Mouse (Mus musculus) liver, embryonic 13.5 days (tissue): ENCODE data around the gene Grk2. TPM values are rescaled to one million over a fixed set of nuclear protein-coding genes. Genes with fewer than 3 reads are reported as not detected.
"Not testable (repeated sequence)": the region's sequence is repeated elsewhere in the genome, so short reads cannot be mapped to it uniquely, and the experiment has no call there.

ENCODE experiments used
- ATAC-seq: fragments of 200-750 bp; cut with Nextera tagmentation; 2 replicates; pipeline ENCODE4 v1.8.0; 2017; ENCODE audit warnings: low read depth, mild to moderate bottlenecking, moderate number of reproducible peaks, moderate library complexity
- DNase-seq: peaks from one replicate; pipeline ENCODE4 v3.0.0; 2022
- H3K27ac ChIP-seq: fragments of 300-500 bp; sonication (generic); 2 replicates; pipeline ENCODE4 v1.5.1; 2015; ENCODE audit warnings: moderate library complexity, mild to moderate bottlenecking, inconsistent platforms
- H3K27me3 ChIP-seq: fragments of 300-500 bp; sonication (generic); 2 replicates; pipeline ENCODE4 v1.6.1; 2015; ENCODE audit warnings: mild to moderate bottlenecking, inconsistent platforms
- H3K36me3 ChIP-seq: fragments of 300-500 bp; sonication (generic); 2 replicates; pipeline ENCODE4 v1.6.1; 2015; ENCODE audit warnings: mild to moderate bottlenecking, inconsistent platforms
- H3K4me1 ChIP-seq: fragments of 300-500 bp; sonication (generic); replicated peaks from 2 replicates; pipeline ENCODE4 v1.6.1; 2015; ENCODE audit warnings: inconsistent platforms
- H3K4me2 ChIP-seq: fragments of 300-500 bp; sonication (generic); 2 replicates; pipeline ENCODE4 v1.6.1; 2015; ENCODE audit warnings: inconsistent platforms, mild to moderate bottlenecking, moderate library complexity
- H3K4me3 ChIP-seq: fragments of 300-500 bp; sonication (generic); replicated peaks from 2 replicates; pipeline ENCODE4 v1.5.1; 2015; ENCODE audit warnings: mild to moderate bottlenecking, inconsistent platforms
- H3K9ac ChIP-seq: fragments of 300-500 bp; sonication (generic); 2 replicates; pipeline ENCODE4 v1.6.1; 2015; ENCODE audit warnings: mild to moderate bottlenecking, inconsistent platforms
- H3K9me3 ChIP-seq: fragments of 300-500 bp; sonication (generic); replicated peaks from 2 replicates; pipeline ENCODE4 v1.6.1; 2016; ENCODE audit warnings: inconsistent platforms
- WGBS: fragments of 180-500 bp; shearing (Covaris S2); methylation state at CpG from one replicate; pipeline ENCODE4 v1.1.7; 2015; ENCODE audit not compliant: insufficient replicate concordance; 5-methylcytosine and 5-hydroxymethylcytosine counted together
- polyA plus RNA-seq: library from polyadenylated mRNA; unstranded; fragments of >200 nt; fragmentation: Nextera tagmentation; extraction: Ambion mirVana; gene quantifications from 2 replicates; pipeline ENCODE4 v1.2.1, GENCODE M21; 2015

Gene Grk2
- polyA plus RNA-seq, 1 experiment from 2014 or later, result 10.3 TPM

DNA sequence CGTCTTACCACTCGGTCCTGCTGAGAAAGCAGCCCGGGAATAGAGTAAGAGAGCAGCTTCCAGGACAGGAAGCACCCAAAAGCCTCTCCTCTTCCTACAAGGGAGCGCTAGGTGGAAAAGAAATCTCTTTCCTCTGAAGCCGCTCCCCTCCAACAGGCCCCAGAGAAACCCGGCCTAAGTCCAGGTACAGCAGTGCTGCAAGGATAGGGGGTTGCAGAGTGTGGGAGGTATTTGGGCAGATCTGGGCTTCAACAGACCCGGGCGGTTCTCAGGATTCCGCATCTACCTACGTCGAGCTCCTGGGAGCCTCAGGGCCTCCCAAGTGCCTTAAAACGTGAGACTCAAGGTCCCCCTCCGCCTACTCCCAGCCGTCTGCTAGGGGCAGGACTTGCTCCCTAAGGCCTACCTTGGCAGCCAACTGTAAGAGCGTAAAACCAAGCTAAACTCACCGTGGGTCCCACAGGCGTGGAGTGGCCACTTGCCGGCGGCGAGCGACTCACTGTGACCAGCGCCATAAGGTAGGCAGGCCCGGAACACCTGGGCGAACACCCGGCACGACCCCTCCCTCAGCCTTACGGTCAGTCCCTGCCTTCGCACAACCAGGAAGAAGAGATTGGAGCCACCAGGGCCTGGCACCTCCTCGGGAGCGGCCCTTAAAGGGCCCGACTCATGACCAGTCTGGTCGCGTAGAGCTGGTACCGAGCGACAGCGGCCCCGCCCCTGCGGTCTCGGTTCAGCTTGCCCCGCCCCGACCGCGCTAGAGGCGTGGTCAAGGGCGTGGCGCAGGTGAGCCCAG is 37.3 kb downstream of the Grk2 start, which contains the start of gene Ssh3:
TSS of gene Ssh3 (minus strand) at position 615 of the 796 bp plus-strand sequence.
- 12% methylated on average over 46 of the region's 46 CpGs for WGBS
- Histone ChIP-seq H3K9ac (peak within 1 kb of the TSS; percentile 45), H3K4me2 (peak within 1 kb of the TSS; percentile 67), H3K36me3 (no peaks in the 10 kb centered on the region), H3K27ac (no peak within 1 kb of the TSS), H3K4me3 (peak within 1 kb of the TSS; percentile 49), H3K9me3 (no peaks in the 10 kb centered on the region), H3K4me1 (peaks cover 16% of the 10 kb centered on the region), H3K27me3 (peaks cover 30% of the 10 kb centered on the region)
- DNase-seq (peak; percentile 54), ATAC-seq (peak; percentile 79)

DNA sequence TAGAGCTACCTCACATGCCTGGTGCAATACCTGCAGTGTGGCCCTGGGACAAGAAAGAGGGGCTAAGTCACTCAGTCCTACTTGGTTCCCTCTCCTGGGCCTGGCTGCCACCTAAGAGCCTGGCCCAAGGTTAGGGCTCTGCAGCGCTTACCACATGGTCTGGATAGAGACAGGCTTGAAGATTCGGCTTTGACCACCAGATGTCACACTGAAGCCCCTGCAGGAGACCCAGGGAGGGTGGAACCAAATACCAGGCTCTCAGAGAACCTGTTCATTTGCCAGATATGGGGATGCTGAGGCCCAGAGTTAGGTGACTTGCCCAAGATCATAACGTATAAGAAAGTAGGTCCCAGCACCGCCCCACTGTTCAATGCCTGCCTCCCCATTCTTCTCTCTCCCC is 40.1 kb downstream of the Grk2 start:
- no peak overlapping the region for H3K4me2 ChIP-seq
- H3K27me3 ChIP-seq, result peaks cover 30% of the 10 kb centered on the region
- H3K36me3 ChIP-seq, result no peaks in the 10 kb centered on the region
- H3K4me1 ChIP-seq, result peaks cover 32% of the 10 kb centered on the region
- 56% methylated on average over 4 of the region's 4 CpGs for WGBS
- DNase-seq, result no peak
- H3K9me3 ChIP-seq, result no peaks in the 10 kb centered on the region
- H3K9ac ChIP-seq, result no peak overlapping the region
- no peak overlapping the region for H3K4me3 ChIP-seq
- ATAC-seq, result no peak
- H3K27ac ChIP-seq, result no peak overlapping the region

DNA sequence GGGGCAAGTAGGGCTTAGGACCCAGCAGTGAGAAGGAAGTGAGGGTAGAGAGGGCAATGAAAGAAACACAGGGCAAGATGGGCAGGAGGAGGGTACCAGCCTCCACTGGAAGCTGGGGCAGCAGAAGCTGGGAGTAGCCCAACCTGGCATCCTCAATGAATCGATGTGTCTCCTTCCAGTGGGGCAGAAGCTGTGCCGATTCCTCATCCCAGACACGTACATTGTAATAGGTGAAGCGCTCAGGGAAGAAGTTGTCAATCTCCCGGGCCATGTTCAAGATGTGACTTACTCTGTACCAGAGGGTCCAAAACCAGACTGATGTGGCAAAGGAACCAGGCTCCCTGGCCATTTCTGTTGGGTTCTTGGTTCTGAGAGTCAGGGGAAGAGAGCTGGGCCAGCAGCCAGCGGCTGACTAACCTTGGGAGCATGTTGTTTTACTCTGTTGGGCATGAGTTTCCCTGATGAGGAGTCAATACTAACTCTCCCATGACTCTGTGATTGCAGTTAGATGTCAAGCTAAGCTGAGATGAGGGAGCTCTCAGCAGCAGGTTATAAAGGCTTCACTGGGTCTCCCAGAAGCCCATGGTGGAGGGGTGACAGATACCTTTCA is 41.7 kb downstream of the Grk2 start:
- no peak overlapping the region for H3K4me3 ChIP-seq
- peaks cover 19% of the 10 kb centered on the region; the same call in 1 of the 2 replicates for H3K27me3 ChIP-seq
- ATAC-seq (no peak), DNase-seq (no peak)
- WGBS, result 73% methylated on average over 6 of the region's 6 CpGs
- H3K9me3 ChIP-seq, result no peaks in the 10 kb centered on the region
- no peak overlapping the region for H3K9ac ChIP-seq
- no peak overlapping the region for H3K27ac ChIP-seq
- H3K36me3 ChIP-seq, result no peaks in the 10 kb centered on the region
- H3K4me1 ChIP-seq, result peaks cover 38% of the 10 kb centered on the region
- H3K4me2 ChIP-seq, result no peak overlapping the region

DNA sequence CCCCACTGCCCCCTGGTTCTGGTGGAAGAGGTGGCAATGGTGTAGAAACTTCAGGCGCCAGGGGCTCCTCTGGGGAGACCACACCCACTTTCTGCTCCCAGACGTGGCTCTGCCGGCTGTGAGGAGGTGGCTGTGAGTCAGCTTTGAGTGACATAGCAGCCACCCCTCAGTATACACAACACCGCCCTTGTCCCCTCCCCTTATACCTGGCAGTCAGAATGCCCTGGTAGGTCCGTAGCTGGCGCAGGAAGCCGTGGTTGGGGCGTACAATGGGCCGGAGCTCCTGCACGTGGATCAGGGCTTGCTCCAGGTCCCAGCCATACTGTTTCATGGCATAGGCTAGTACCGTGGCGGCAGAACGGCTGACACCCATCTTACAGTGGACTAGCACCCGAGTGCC is 42.3 kb downstream of the Grk2 start:
- Histone ChIP-seq H3K36me3 (no peaks in the 10 kb centered on the region), H3K4me3 (no peak overlapping the region), H3K27me3 (peaks cover 16% of the 10 kb centered on the region; the same call in 1 of the 2 replicates), H3K9me3 (no peaks in the 10 kb centered on the region), H3K9ac (no peak overlapping the region), H3K4me2 (no peak overlapping the region), H3K4me1 (peaks cover 32% of the 10 kb centered on the region), H3K27ac (no peak overlapping the region)
- WGBS, result 51% methylated on average over 14 of the region's 14 CpGs
- ATAC-seq, result no peak
- no peak for DNase-seq

DNA sequence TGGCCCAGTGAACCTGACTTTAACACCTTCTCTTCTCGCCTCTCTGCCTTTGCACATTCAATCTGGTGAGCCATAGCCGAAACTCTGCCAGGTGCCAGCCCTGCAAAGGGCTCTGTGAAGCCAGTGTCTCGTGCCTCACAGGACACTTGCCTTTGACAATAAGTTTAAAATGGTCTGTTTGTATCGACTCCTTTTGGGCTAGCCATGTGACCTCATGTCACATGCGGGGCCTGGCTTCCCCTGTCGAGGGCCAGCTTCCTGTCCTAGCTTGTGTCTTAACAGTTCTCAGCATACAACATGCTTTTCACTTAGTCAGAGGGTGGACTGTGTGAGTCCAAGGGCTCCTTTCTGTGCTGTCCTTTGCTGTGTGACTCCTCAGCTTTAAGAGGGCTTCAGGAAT is 43.3 kb downstream of the Grk2 start:
- DNase-seq (no peak), ATAC-seq (no peak)
- Histone ChIP-seq H3K27me3 (peaks cover 8% of the 10 kb centered on the region; the same call in 1 of the 2 replicates), H3K4me1 (peaks cover 31% of the 10 kb centered on the region), H3K9me3 (no peaks in the 10 kb centered on the region), H3K4me3 (no peak overlapping the region), H3K27ac (no peak overlapping the region), H3K9ac (no peak overlapping the region), H3K36me3 (no peaks in the 10 kb centered on the region), H3K4me2 (no peak overlapping the region)
- WGBS, result 44% methylated on average over 6 of the region's 6 CpGs

- WGBS, result 55% methylated on average over 8 of the region's 8 CpGs
- no peak for DNase-seq
- peak; percentile 36; the same call in 1 of the 2 replicates for ATAC-seq
- Histone ChIP-seq H3K36me3 (no peaks in the 10 kb centered on the region), H3K4me1 (peaks cover 38% of the 10 kb centered on the region), H3K27me3 (no peaks in the 10 kb centered on the region), H3K4me3 (no peak overlapping the region), H3K27ac (no peak overlapping the region; the same call in 1 of the 2 replicates), H3K4me2 (no peak overlapping the region), H3K9ac (no peak overlapping the region), H3K9me3 (no peaks in the 10 kb centered on the region)
Observed at GRCm38 (mm10) chr19:4261038-4261698, 44.9 kb downstream of the Grk2 start.

GRCm38 (mm10) chr19:4257897-4258252 is 48.1 kb downstream of the Grk2 start:
- H3K4me1 ChIP-seq, result peaks cover 33% of the 10 kb centered on the region
- 34% methylated on average over 12 of the region's 12 CpGs for WGBS
- H3K36me3 ChIP-seq, result no peaks in the 10 kb centered on the region
- peak overlapping the region; percentile 74 for H3K4me3 ChIP-seq
- H3K9me3 ChIP-seq, result no peaks in the 10 kb centered on the region
- no peak overlapping the region for H3K27ac ChIP-seq
- no peak for DNase-seq
- no peak for ATAC-seq
- peak overlapping the region; percentile 62 for H3K9ac ChIP-seq
- H3K27me3 ChIP-seq, result no peaks in the 10 kb centered on the region
- H3K4me2 ChIP-seq, result peak overlapping the region; percentile 96

DNA sequence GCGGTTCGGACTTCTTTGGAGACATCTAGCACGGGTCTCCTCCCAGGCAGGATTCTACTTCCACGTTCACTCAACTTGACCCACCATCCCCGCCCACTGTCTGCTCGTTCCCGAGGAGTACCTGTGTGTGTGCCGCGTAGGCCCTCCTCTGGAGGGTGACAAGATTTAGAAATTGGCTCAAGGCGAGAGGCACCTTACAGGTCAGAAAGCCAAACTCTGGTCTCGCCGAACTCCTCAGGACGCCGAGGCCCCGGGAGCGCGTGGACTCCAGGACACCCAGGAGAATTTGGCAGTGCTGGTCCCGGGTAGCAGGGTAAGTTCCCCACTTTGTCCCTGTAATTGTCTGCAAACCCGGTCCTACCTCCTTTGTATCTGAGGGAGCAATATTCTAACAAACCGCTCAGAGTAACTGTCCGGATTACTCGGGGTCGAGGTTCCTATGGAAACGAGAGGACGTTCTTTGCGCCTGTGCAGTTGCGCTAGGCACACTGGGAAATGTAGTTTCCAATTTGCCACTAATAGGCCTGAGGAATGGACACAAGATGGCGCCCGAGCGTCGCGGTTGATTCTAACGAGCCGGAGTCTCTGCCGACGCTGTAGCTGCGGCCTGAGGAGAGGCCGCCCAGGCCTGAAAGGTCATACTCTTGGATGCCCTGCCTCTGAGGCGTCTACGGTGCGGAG is 48.7 kb downstream of the Grk2 start:
- Histone ChIP-seq H3K4me2 (peak overlapping the region; percentile 96), H3K4me3 (peak overlapping the region; percentile 74), H3K9me3 (no peaks in the 10 kb centered on the region), H3K9ac (peak overlapping the region; percentile 75), H3K36me3 (no peaks in the 10 kb centered on the region), H3K4me1 (peaks cover 29% of the 10 kb centered on the region), H3K27ac (no peak overlapping the region), H3K27me3 (no peaks in the 10 kb centered on the region)
- DNase-seq, result peak; percentile 83
- ATAC-seq, result peak; percentile 80
- WGBS, result under 1% methylated on average over 41 of the region's 41 CpGs

- H3K9ac ChIP-seq, result no peak overlapping the region
- ATAC-seq, result no peak
- 70% methylated on average over 11 of the region's 11 CpGs for WGBS
- H3K4me3 ChIP-seq, result no peak overlapping the region
- DNase-seq, result no peak
- H3K27ac ChIP-seq, result no peak overlapping the region
- peaks cover 21% of the 10 kb centered on the region for H3K4me1 ChIP-seq
- H3K27me3 ChIP-seq, result no peaks in the 10 kb centered on the region
- H3K36me3 ChIP-seq, result no peaks in the 10 kb centered on the region
- H3K4me2 ChIP-seq, result no peak overlapping the region
- no peaks in the 10 kb centered on the region for H3K9me3 ChIP-seq
Observed at GRCm38 (mm10) chr19:4255583-4256162, 50.3 kb downstream of the Grk2 start.

DNA sequence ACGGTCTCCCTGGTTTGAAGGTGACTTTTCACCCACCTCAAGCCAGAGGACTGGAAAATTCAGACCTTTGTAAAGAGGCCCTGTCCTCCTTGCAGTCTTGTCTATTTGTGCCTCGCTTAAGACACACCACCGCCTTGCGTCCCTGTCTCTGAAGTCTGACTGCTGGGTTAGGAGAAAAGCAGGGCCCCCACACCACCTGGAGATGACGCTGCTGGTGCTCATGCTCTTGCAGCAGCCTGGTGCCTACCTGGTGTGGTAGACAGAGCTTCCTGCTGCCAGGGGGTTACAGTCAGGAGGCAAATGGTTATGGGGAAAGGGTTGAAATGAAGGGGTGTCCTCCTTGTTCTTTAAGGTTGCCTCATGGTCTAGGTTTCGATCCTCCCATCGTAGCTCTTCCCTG is 51.8 kb downstream of the Grk2 start:
- Histone ChIP-seq H3K36me3 (no peaks in the 10 kb centered on the region), H3K4me3 (no peak overlapping the region), H3K9ac (no peak overlapping the region), H3K4me1 (peaks cover 15% of the 10 kb centered on the region), H3K27me3 (no peaks in the 10 kb centered on the region), H3K9me3 (no peaks in the 10 kb centered on the region), H3K4me2 (no peak overlapping the region), H3K27ac (no peak overlapping the region)
- DNase-seq, result no peak
- no peak for ATAC-seq
- WGBS, result 78% methylated on average over 7 of the region's 7 CpGs

- 57% methylated on average over 1 of the region's 1 CpGs for WGBS
- DNase-seq, H3K27ac ChIP-seq, H3K4me3 ChIP-seq, ATAC-seq, H3K36me3 ChIP-seq, H3K4me2 ChIP-seq, H3K9me3 ChIP-seq, H3K27me3 ChIP-seq, H3K9ac ChIP-seq, H3K4me1 ChIP-seq: not testable (repeated sequence)
Observed at GRCm38 (mm10) chr19:4248683-4249082, 57.3 kb downstream of the Grk2 start.
